Comparison of ENCODE assay signal across 22 mouse cellular contexts in the genomic region with DNA sequence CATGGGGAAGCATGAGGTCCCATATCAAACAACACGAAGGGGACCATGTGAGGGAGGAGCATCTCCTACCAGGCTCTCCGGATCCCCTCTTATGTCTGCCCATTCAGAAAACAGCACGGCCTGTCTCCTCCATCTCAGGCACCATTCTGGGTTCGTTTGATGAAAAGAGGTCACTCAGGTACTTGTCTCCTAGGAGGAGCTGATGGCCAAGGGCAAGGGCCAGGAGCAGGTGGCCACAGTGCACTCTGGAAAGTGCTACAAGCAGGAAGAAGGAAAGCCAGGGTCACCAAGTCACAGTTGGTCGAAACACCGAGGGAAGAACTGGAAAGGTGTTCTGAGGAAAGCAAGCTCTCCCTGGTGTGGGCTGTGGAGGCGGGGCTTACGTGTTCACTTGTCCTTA.
DNase-seq lines count a peak whose midpoint lies in the region; TF ChIP-seq lines count a peak whose summit lies in the region.
"Had no signal": no experiment of that assay in that cellular context is flagged by ENCODE, and none has a peak within 500 bp of the region (broad histone marks: within the 10 kb centered on the region; RNA-seq: fewer than 3 reads in every experiment).

No protein-coding gene starts in this region.

- intact Hi-C loops in heart, adult 2 months (cut with DNase I): no loop called here
- intact Hi-C loops in heart, postnatal 36 days (cut with DNase I): loop anchor here (2.0 kb wide), 1 partner anchor 42 kb away; no protein-coding TSS in a partner anchor

- DNase-seq in heart, adult 2 months: no peak
- no peak for DNase-seq in heart, postnatal 36 days
- peak; percentile 36 for DNase-seq in kidney, adult 2 months
- no peak for DNase-seq in kidney, postnatal 25 days
- peak; percentile 5 for DNase-seq in right cerebral cortex, adult 18-20 months
- no peak for DNase-seq in right cerebral cortex, adult 2 months (ENCODE audit: low spot score in 2 of 2)
- DNase-seq: cerebellum, adult 11-12 months; cerebellum, adult 8-10 months; cerebellum, postnatal 10 days; cerebellum, postnatal 36 days; embryo, embryonic 11 days; gastrocnemius, postnatal 14 days; heart, postnatal 10 days; heart, postnatal 4 days had no signal

- H3K27ac ChIP-seq in heart, adult 2 months: peak overlapping the region; percentile 83
- peak overlapping the region; percentile 47 for H3K27ac ChIP-seq in kidney, adult 2 months (ENCODE audit: insufficient read depth, low read depth, low read length)
- H3K27ac ChIP-seq: embryonic facial prominence, embryonic 10.5 days; embryonic facial prominence, embryonic 13.5 days; forebrain, embryonic 13.5 days; heart, embryonic 15.5 days; hindbrain, embryonic 14.5 days; hindbrain, postnatal 0 days had no signal

- TF ChIP-seq POLR2A in heart, adult 2 months (IDR thresholded peaks at IDR 0.05; ENCODE audit: insufficient read depth, low read depth, low read length): no peak
- TF ChIP-seq POLR2A in kidney, adult 2 months (IDR thresholded peaks at IDR 0.05; ENCODE audit: low read depth, low read length): no peak

- peaks cover 4% of the 10 kb centered on the region for H3K36me3 ChIP-seq in heart, adult 2 months (ENCODE audit: control insufficient read depth, insufficient read depth, low read length)
- no peaks in the 10 kb centered on the region for H3K36me3 ChIP-seq in kidney, adult 2 months (ENCODE audit: control insufficient read depth, insufficient read depth, low read length)
- H3K36me3 ChIP-seq: embryonic facial prominence, embryonic 10.5 days; embryonic facial prominence, embryonic 13.5 days; heart, embryonic 12.5 days; heart, embryonic 15.5 days had no signal

- no peak for TF ChIP-seq CTCF in heart, adult 2 months (IDR thresholded peaks at IDR 0.05)
- TF ChIP-seq CTCF in kidney, adult 2 months (conservative IDR thresholded peaks at IDR 0.05; ENCODE audit: insufficient read depth, insufficient read length, low read depth, low read length): no peak

- 87% methylated on average over 8 of the region's 8 CpGs for WGBS in heart, adult 2 months
- WGBS in kidney, adult 2 months: 71% methylated on average over 8 of the region's 8 CpGs

- no peaks in the 10 kb centered on the region for H3K27me3 ChIP-seq in heart, adult 2 months (ENCODE audit: control insufficient read depth, insufficient read depth, low read length)
- no peaks in the 10 kb centered on the region for H3K27me3 ChIP-seq in kidney, adult 2 months (replicated peaks; ENCODE audit: control insufficient read depth, insufficient read depth, low read length)
- H3K27me3 ChIP-seq: embryonic facial prominence, embryonic 13.5 days; forebrain, embryonic 13.5 days; heart, embryonic 12.5 days; heart, embryonic 15.5 days had no signal

- no peak for TF ChIP-seq EP300 in heart, adult 2 months (IDR thresholded peaks at IDR 0.05; ENCODE audit: insufficient read depth, low read depth, low read length)

- peaks cover 10% of the 10 kb centered on the region for H3K4me1 ChIP-seq in heart, adult 2 months (ENCODE audit: control insufficient read depth, insufficient read depth, low read length)
- peaks cover 30% of the 10 kb centered on the region for H3K4me1 ChIP-seq in kidney, adult 2 months (ENCODE audit: control insufficient read depth, insufficient read depth, low read length)
- H3K4me1 ChIP-seq: embryonic facial prominence, embryonic 10.5 days; embryonic facial prominence, embryonic 13.5 days; forebrain, embryonic 13.5 days; heart, embryonic 12.5 days; heart, embryonic 15.5 days had no signal

- no peaks in the 10 kb centered on the region for H3K79me2 ChIP-seq in heart, adult 2 months (replicated peaks; ENCODE audit: control insufficient read depth, insufficient read depth, low read length)

- H3K9ac ChIP-seq in heart, adult 2 months (ENCODE audit: low read depth, low read length): no peak overlapping the region
- H3K9ac ChIP-seq: embryonic facial prominence, embryonic 13.5 days; forebrain, embryonic 13.5 days; heart, embryonic 12.5 days; heart, embryonic 15.5 days; hindbrain, embryonic 14.5 days had no signal

- no peak overlapping the region for H3K4me3 ChIP-seq in heart, adult 2 months
- no peak overlapping the region for H3K4me3 ChIP-seq in kidney, adult 2 months (ENCODE audit: insufficient read depth, low read depth, low read length)
- H3K4me3 ChIP-seq: embryonic facial prominence, embryonic 10.5 days; embryonic facial prominence, embryonic 13.5 days; erythroblast, embryonic 14.5 days; forebrain, embryonic 13.5 days; heart, embryonic 12.5 days; heart, embryonic 15.5 days had no signal

Comparison
In these comparisons a context has a peak if more than half of its experiments do, and no peak if none do; other contexts are left out.
1. DNase-seq: peak in kidney, adult 2 months (single experiment) and right cerebral cortex, adult 18-20 months (single experiment); none in heart, adult 2 months (0 of 2), heart, postnatal 36 days (0 of 2), kidney, postnatal 25 days (0 of 2) and right cerebral cortex, adult 2 months (0 of 2).